Mouse (Mus musculus): ENCODE data around the gene Cox14.

DNA sequence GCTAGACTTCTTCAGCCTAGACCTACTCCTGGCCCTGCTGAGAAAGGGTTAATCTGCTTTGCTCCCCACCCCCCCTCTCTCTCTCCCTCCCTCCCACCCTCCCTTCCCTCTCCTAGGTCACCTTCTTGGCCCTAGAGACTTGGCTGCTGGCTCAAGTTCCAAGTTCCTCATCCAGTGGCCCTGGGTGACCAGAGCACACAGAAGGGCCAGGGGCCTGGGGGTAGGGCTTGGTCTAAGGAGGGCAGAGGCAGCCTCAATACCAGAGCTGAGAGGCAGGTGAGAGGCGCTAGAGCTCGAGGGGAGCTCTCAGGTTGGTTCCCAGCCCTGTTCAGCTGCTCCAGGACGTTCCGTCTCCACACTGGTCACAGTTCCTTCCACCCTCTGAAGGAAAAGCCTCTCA, 34.5 kb upstream of the Cox14 start:
- no peak for TF ChIP-seq POLR2A (IDR thresholded peaks at IDR 0.05; ENCODE audit: control insufficient read depth, low read depth, low read length)
- TF ChIP-seq CTCF (IDR thresholded peaks at IDR 0.05; ENCODE audit: control insufficient read depth, insufficient read depth, insufficient replicate concordance, low read depth, low read length) = no peak

Data from testis, adult 2 months (tissue).